Mouse (Mus musculus): ENCODE measurements around the gene Cers6.

GRCm38 (mm10) chr2:69104511-69105145 is 243.4 kb downstream of the Cers6 start:
- TF ChIP-seq CTCF (IDR thresholded peaks at IDR 0.05; ENCODE audit: low read depth) = no peak
- no peak for TF ChIP-seq EP300 (IDR thresholded peaks at IDR 0.05; ENCODE audit: low read depth)
